Mouse (Mus musculus): ENCODE measurements around the gene Hsf2bp. TPM values are rescaled to one million over a fixed set of nuclear protein-coding genes. Genes with fewer than 3 reads are reported as not detected.
A peak's percentile ranks its signal among the peaks of the same experiment; 100 is the strongest.

Hsf2bp gene
- total RNA-seq, 2 experiments from 2014 or later = 0.79 to 0.97 TPM

DNA sequence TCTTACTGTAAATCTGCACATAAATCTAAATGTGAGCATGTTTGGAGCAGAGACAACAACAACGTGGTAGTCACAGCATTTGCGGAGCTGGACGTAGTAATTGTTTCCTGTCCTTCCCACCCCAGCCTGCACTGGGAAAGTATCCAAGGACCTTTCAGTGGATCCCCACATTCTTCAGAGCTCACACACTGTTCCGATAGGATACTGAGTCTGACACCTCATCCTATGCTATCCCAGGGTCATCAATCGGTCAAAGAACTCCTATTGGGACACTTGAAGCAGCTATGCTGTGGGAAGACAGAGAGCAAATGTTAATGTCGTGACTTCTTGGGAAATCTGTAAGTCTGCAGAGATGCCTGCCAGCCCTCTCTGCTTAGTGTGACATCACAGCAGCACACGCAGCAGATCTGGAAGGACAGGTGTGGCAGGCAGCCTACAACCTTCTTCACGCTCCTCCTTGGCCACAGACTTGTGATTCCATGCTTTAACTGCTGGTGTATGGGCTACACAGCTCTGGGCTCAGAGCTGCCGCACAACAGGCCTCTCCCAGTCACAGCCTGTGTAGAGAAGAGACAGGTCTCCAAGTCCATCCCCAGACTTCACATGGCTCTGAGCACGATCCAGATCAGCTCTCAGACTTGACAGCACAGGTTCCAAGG is 92.1 kb downstream of the Hsf2bp start:
- DNase-seq = no peak
- intact Hi-C loops (cut with DNase I) = loop anchor here (5.0 kb wide), 1 partner anchor 63 kb away; no protein-coding TSS in a partner anchor

DNA sequence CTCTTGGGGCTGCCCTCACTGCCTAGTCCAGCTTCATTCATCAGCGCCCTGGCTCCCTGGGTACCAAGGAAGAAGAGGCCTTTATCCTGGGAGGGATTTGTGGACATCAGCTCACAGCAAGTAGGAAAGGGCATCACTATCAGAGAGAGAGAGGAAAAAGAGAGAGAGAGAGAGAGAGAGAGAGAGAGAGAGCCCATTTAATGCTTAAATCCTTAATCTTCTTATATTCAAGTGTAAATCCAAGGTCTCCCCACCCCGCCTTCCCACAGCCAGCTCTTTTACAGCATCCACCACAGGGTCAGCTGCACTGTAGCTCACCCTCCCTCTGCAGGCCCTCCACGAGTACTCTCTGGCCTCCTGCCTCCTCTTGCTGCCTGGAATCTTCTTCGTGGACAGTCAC is 94.5 kb downstream of the Hsf2bp start:
- peak in 1 of 2 experiments; percentile 1 for DNase-seq
- intact Hi-C loops (cut with DNase I) = loop anchor here (5.0 kb wide), 1 partner anchor 66 kb away; no protein-coding TSS in a partner anchor

DNA sequence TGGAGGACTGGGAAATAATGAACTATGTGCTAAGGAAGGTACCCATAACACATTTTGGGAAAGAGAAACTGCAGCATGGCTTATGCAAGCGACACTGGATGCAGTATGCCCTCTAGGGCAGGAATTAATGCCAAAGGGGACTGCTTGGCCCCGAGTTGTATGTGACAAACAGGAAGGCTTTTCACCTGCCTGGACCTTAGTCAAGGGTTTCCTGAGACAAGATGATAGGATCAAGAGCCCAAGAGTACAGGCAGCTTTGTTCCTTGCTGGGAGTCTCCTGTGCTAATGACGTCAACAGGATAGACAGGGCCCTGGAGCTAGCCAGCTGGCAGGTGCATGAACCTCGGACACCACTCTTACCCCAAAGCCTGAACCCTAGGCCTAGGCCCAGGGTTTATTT is 95.5 kb downstream of the Hsf2bp start:
- DNase-seq = peak in 1 of 2 experiments; percentile 40
- intact Hi-C loops (cut with DNase I) = loop anchor here (5.0 kb wide), 1 partner anchor 67 kb away; no protein-coding TSS in a partner anchor

DNA sequence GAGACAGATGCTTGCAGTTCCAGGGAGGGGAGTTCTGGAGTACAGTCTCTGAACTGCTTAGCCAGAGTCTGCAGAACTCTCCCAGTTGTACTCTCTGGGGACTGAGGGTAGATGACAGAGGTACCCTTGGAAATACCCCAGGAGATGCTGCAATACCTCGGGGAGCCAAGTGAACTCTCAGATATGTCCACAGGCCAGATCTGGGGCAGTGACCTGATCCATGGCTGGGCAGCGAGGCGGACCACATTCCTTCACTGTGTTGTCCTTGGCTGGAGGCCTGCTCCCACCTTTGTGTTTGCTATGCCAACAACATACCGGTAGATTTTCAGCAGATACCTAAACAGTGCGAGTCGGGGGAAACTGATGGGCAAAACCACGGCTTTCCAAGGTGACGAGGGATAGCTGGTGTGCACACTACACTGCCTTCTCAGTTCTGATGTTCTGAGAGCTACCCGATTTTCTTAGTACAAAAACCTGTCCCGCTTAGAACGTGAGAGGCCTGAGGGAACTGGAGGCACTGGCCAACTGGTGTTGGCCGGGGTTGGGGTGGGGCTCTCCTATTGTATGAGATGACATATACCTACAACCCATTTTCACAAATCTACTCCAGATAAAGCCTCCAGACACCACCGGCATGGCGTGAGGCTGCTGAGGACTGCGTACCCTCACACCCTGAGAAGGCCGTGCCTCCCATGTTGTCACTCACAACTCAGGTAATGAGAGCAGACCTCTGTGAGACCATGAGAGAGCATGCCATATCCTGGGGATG is 96.7 kb downstream of the Hsf2bp start:
- intact Hi-C loops (cut with DNase I) = loop anchor here (5.0 kb wide), 2 partner anchors 68 to 247 kb away; no protein-coding TSS in a partner anchor
- DNase-seq = peak in 1 of 2 experiments; percentile 5

DNA sequence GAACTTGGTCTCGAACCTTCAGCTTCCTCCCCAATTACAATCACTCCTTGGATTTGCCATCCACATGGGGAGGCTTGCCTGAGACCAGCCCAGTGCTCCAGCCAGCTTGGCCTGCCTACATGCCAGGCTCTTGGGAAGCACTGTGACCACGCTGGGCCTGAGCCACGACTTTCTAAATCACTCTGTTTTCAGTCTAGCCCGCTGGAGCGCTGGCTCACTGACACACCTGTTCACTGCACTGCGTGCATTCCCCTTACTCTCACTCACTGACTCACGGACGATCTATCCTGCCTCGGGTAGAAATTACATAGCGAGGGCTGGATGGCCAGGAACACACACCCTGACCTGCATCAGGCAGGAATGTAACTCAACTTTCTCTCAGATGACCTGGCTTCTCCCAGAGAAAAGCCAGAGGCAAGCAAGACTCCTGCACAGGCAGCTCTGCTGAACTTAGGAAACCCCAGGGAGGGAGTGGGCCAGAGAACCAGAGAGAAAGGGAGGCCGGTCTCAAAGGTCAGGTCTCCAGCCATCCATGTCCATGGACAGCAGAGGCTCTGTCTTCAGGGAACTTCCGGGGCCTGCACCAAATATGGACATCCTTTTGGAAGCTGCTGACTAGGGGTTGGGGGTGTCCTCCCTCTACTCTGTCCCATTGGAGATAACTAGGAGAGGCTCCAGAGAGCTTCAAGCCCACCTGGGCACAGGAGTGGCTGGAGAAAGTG is 97.4 kb downstream of the Hsf2bp start:
- peak; percentile 11 to 21 for DNase-seq
- intact Hi-C loops (cut with DNase I) = loop anchor here (5.0 kb wide), 1 partner anchor 246 kb away; no protein-coding TSS in a partner anchor

DNA sequence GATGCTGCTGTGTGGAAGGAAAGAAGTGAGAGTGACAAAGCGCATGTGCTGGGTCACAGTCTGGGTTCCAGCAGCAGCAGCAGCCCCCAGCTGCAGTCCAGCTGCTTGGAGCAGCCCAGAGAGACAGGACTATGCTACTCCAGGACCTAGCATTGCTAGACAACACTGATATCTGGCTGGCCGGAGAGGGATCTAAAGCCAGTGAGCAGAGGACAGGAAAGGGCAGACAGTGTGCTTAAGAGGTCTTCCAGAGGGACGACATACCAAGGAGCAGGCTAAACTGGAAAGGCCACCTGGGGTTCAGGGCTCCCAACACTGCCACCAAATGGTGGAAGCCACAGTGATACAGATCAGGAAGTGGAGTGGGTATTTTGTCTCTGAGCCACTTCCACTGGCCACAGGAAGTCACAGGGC is 99.0 kb downstream of the Hsf2bp start:
- DNase-seq = peak; percentile 60 to 61
- intact Hi-C loops (cut with DNase I) = loop anchor here (5.0 kb wide), 1 partner anchor 245 kb away; no protein-coding TSS in a partner anchor

DNA sequence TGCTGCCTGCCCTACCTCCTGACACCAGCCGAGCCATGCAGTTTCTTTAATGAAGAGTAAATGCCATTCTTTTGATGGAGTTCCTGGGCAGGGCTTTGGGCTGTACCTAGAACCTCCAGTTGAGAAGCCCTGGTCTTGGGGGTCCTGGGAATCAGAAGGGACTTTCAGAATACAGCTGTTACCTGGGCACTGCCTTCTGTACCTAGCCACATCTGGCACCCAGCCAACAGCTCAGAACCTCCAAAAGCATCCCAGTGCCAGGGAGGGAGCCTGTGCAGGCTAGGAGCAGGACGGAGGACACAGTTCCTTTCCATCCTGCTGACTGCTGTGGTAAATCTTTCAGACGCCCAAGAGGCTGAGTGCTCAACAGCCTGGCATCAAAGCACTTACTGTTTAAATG is 100.3 kb downstream of the Hsf2bp start:
- peak; percentile 2 to 3 for DNase-seq
- intact Hi-C loops (cut with DNase I) = loop anchor here (5.0 kb wide), 1 partner anchor 244 kb away; no protein-coding TSS in a partner anchor

DNA sequence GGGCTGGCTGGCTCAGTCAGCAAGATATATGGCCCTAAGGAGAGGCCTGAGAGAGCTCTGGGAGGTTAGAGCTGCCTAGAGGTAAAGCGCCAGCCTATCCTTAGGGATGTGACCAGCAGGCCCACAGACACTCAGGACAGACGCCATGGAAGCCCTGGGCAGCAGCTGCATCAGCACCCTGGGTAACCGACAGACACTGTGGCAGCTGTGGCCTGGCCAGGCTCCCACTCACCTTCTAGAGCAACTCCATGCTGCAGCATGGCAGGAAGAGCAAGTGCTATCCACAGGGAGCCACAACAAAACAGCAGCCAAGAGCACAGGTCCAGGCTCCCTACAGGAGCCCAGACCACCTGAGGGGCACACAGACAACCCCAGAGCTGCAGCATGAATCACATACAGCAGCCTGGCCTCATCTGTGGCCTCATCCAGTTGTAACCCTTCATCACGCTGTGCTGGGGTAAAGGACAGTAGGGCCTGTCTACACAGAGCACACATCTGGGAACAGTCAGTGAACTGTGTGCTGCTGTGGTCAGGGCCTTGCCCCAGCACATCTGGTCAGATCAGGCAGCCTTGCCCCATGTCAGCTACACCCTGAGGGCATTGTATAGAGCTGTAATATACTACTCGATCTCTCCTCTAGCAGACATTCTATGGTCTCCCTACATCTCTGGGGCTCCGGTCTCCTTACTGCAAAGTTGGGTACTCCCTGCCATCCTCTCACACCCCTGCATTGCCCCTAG is 100.9 kb downstream of the Hsf2bp start:
- intact Hi-C loops (cut with DNase I) = loop anchor here (5.0 kb wide), 1 partner anchor 243 kb away; no protein-coding TSS in a partner anchor
- DNase-seq = peak; percentile 1

DNA sequence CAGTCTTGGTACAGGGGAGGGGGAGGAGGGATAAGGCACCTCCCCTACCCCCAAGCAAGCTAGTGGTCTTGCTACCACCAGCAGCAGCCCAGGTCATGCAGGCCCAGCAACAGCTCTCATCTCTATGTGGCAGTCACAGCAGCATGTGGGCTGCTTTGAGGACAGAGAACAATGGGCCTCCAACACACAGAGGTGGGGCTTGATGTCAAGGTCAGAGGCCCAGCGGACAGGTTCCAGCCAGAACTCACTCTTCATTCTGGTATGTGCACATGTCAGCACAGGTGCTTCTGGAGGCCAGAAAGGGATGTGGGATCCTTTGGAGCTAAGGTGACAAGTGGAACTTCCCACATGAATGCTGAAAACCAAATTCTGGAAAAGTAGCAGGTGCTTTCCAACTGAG is 102.2 kb downstream of the Hsf2bp start:
- intact Hi-C loops (cut with DNase I) = no loop called here

DNA sequence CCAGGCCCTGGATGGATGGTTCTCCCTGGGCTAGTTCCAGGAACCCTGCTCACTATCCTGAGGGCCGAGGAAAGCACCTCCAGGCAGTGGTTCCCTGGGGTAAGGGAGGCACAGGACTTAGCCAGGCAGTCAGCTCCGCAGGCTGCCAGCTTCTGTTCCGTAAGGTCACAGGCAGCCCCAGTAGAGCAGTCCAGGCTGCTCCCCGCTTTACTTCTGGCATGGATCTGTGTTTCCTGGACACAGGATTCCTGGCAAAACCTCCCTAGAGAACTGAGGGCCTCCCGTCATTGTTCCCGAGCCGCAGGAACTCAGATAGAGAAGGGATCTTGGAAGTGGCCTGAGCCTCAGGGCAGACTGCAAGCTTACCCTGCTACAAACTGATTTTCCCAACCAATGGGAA is 104.7 kb downstream of the Hsf2bp start:
- DNase-seq = peak; percentile 65 to 68
- intact Hi-C loops (cut with DNase I) = loop anchor here (2.0 kb wide), 2 partner anchors 25 to 75 kb away; no protein-coding TSS in a partner anchor

More for the DNA sequence above, 102.2 kb downstream of the Hsf2bp start:
- peak; percentile 1 to 3 for DNase-seq

DNA sequence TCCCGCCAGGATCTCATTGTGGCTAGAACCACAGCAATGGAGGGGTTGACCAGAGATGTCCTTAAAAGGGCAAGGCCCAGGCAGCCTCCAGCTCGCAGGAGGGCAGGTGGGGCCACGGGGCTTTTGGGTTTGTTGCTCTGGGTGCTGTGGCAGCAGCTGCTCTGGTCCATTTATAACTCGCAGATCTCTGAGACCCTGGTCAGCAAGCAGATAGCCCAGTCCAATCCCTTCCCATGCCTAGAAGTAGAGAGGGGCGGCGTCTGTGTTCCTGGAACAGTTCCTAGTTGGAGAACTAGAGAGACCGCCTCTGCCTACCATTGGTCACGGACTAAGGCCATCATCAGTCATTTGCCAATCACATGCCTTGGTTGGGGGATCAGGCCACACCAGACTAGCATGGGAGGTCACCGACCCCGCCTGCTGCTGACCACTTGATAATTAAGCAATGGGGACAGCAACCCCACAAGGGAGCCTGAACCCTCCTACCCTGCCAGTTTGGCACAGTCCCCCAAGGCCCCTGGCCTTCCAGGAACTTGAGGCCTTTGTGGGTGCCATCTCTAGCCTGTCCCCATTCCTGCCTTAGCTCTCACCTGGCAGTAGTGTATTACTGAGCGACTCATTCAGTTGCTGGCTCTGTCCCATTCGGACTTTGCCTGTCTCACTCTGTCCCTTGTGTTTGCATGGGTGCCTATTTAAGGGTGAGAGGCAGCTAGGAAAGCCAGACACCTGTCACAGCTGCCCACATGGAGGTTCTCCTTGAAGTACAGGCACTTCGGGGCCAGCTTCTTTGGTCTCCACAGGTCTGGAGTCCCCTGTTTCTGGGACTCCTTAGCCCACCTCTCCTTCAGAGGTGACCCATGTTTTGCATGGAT is 106.1 kb downstream of the Hsf2bp start:
- DNase-seq = no peak
- intact Hi-C loops (cut with DNase I) = loop anchor here (2.0 kb wide), 2 partner anchors 23 to 73 kb away; no protein-coding TSS in a partner anchor

DNA sequence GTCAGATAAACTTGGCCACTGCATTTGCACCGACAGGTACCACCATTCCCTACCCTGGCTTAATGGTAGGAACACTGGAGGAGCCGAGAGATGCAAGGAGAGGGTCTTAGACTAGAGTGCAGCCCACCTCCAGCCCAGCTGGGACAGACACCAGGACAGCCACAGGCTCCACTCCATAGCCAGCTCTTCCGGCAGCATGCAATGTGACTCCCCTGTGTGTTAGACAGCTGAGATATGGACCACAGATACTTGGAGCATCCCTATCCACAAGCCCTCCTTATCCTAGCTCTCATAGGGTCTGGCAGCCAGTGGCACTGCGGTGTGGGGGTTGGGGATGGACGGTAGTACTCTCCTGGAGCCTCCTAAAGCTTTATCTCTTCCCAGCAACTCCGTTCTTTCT is 107.1 kb downstream of the Hsf2bp start:
- DNase-seq = no peak
- intact Hi-C loops (cut with DNase I) = no loop called here

DNA sequence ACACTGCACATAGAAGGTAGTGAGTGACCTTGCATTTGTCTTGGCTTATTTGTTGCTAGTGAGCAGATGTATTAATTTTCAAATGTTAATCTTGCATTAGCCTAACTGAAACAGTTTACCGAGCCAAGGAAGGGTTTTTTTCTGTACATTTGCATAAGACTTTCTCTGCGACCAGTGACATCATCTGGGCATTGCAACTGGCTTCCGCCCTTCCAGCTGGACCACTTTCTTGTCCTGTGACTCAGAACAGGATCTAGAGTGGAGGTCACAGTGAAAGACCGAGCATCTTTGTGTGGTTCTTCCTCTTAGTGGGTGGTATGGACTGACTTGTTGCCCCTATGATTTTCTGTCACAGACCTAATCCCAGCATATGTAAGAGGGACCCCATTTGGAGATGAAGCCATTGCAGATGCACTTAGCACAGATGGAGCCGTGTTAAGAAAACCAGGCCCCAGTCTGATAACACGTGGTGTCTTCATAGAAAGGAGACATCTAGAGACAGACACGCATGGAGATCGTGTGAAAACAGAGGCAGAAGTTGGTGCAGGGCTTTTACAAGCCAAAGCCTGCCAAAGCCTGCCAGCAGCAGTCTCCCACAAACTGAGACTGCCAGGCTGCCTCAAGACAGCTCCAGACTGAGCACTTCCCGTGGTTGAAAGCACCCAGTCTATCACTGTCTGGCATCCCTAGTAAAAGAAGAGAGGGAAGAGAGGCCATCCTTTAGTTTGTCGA is 108.1 kb downstream of the Hsf2bp start:
- DNase-seq = no peak
- intact Hi-C loops (cut with DNase I) = no loop called here

DNA sequence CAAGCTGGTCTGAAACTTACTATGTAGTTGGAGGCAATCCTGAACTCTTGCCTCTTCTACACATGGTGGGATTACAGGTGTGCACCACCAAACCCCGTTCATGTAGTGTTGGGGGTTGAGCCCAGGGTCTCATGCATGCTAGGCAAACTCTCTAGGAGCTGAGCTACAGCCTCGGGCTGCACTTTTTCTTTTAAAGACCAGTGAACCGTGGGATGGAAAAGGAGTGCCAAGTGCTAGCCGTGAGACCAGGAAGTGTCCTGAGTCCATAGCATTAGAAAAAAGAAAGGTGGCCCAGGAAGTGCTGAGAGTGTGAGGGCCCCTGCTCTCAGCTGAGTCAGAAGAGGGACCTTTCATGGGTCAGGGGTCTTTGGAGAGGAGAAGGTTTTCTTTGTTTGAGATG is 111.9 kb downstream of the Hsf2bp start:
- intact Hi-C loops (cut with DNase I) = no loop called here
- DNase-seq = no peak

DNA sequence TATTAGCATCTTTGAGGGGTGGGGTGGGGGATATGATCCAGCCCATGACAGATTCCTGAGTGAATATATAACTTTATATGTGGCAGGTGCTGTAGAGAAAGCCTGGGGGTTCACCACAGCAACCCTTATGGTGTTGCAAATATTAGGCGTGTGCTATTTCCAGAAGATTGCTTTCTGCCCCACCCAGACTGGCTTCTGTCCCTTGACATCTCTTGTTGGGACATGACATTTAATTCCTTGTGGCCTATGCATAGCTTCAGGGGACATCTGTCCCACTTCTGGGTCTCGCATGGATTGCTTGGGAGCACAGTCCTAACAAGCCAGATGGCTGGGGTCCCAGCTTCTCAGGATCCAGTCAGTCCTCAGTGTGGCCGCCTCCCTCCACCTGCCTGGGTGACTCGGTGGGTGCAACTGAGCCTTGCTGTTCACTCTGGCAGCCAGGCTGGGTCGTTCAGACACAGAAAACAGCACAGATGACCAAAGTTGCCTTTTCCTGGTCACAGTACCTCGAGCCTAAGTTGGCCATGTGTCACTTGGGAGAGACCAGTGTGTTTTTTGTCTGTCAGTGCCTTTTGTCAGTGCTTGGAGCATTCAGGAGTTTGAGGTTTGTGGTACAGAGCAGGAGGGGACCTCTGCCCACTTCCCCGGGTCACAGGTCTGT is 112.7 kb downstream of the Hsf2bp start:
- no peak for DNase-seq
- intact Hi-C loops (cut with DNase I) = no loop called here

DNA sequence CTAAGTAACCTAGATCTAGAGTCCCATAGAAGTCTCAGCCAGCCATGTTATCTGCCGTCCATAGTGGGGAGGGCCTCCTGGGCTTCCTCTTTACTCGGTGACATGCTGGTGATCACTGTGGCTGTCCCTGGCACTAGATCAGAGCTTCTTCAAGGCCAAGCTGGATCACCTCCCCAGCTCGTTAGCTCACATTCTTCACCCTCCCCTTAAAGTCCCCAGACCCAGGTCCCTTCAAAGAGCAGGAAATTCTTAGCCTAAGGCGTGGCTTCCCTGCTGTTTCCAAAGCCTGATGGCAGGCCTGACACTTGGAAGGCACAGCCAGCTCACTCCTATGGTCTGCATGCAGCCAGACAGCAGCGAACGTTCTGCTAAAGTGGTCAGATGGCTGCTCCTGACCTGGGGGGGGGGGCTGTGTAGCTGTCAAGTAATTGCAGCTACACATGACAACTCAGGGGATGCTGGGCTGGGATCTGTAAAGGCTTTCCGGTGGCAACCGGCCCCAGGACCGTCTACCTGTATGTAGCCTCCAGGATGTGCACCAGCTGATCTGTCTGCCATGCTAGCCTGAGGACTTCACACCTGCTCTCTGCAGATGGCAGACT is 115.5 kb downstream of the Hsf2bp start:
- no peak for DNase-seq
- intact Hi-C loops (cut with DNase I) = no loop called here

DNA sequence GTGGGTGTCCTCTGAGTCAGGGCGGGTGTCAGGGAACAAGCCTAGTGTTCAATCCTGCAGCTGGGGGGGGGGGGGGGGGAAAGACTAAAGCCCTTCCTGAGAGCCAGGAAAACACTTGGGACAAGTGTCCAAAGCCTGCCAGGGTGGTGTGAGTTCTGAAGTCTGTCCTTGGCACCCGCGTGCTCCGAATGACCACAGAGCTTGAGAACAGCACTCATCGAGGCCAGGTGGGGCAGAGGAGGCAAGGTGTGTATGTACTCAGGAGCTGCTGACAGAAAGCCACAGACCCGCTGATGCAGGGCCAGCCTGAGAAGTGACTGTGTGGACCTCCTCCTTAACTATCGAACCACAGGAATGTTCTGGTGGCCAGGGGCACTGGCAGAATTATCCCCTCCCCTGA is 116.5 kb downstream of the Hsf2bp start:
- intact Hi-C loops (cut with DNase I) = no loop called here

More for the DNA sequence above, 116.5 kb downstream of the Hsf2bp start:
- no peak for DNase-seq
